In the genomic region with DNA sequence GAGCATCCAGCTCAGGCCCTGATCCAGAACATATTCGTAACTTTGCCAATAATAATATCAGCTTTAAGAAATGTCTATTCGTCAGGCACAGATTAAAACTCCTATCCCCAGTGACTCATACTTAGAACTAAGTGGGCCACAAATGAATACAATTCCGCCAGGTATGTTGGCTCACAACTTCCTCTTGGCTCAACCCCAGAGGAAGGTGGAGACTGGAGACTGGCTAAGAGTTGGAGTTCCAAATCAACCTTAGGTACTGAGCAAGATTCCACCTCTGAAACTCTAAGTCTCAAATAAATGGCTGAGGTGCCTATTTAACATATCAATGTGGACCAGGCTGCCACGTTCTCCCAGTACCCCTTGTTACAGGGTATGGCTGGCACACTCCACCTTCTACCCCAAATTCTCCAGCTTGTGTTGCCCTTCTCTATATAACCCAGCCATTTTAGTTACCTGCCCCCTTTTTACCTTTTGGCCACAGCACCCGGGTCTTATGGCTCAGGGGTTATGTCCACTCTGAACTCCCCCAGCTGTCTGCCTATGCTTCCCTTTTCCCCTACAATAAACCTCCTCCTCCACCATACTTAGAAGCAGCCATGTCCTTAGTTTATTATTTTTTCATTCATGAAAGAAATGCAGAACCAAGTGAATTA, we compare ENCODE assay signal across 8 mouse cellular contexts. TPM values are rescaled to one million over a fixed set of nuclear protein-coding genes. Genes with fewer than 3 reads are reported as not detected.
DNase-seq lines count a peak whose midpoint lies in the region; ATAC-seq and TF ChIP-seq lines count a peak whose summit lies in the region.

No protein-coding gene starts in this region.

- peak; percentile 90 for DNase-seq in heart, adult 11 months
- DNase-seq in heart, postnatal 36 days = no peak
- DNase-seq in embryonic facial prominence, embryonic 10.5 days (ENCODE audit: low spot score) = no peak
- peak; percentile 2 for DNase-seq in hindbrain, postnatal 0 days (ENCODE audit: low spot score)
- DNase-seq in lung, postnatal 10 days = peak; percentile 14
- DNase-seq in left cerebral cortex, postnatal 14 days (ENCODE audit: low spot score in 2 of 2) = no peak

- H3K27ac ChIP-seq in embryonic facial prominence, embryonic 10.5 days (replicated peaks) = peak overlapping the region; percentile 87; the same call in 1 of the 2 replicates
- H3K27ac ChIP-seq in hindbrain, postnatal 0 days = peak overlapping the region; percentile 89

- H3ac ChIP-seq in C2C12 (ENCODE audit: control insufficient read depth, insufficient read length, low read depth) = no peak overlapping the region

- peaks cover 4% of the 10 kb centered on the region; the same call in 1 of the 2 replicates for H3K4me1 ChIP-seq in embryonic facial prominence, embryonic 10.5 days
- H3K4me1 ChIP-seq in hindbrain, postnatal 0 days (ENCODE audit: insufficient read depth, low read length) = no peaks in the 10 kb centered on the region

- ATAC-seq in hindbrain, postnatal 0 days = 0 out of 2 replicates have a peak, but pooled peaks have one; percentile 16
- ATAC-seq in inflammation-experienced regulatory T-cells, adult 6 months = no peak

- TF ChIP-seq CTCF in C2C12 (IDR thresholded peaks at IDR 0.05; ENCODE audit: control insufficient read depth, insufficient read depth, insufficient read length) = no peak
- no peak for TF ChIP-seq CTCF in hindbrain, postnatal 0 days (IDR thresholded peaks at IDR 0.05; ENCODE audit: low read depth)

- H3K79me3 ChIP-seq in C2C12 (ENCODE audit: low read depth) = peaks cover 13% of the 10 kb centered on the region

- peak overlapping the region; percentile 71 for H3K4me3 ChIP-seq in C2C12 (ENCODE audit: insufficient read depth, poor library complexity, severe bottlenecking)
- H3K4me3 ChIP-seq in embryonic facial prominence, embryonic 10.5 days = peak overlapping the region; percentile 65
- H3K4me3 ChIP-seq in hindbrain, postnatal 0 days (ENCODE audit: low read length) = peak overlapping the region; percentile 46

- H3K79me2 ChIP-seq in C2C12 (ENCODE audit: control insufficient read depth, insufficient read depth) = peaks cover 24% of the 10 kb centered on the region

- intact Hi-C loops in heart, postnatal 36 days (cut with DNase I) = no loop called here
- intact Hi-C loops in left cerebral cortex, postnatal 14 days (cut with DNase I) = no loop called here

- H3K27me3 ChIP-seq in C2C12 (ENCODE audit: control insufficient read depth, insufficient read depth, insufficient read length) = no peaks in the 10 kb centered on the region
- H3K27me3 ChIP-seq in embryonic facial prominence, embryonic 10.5 days (replicated peaks; ENCODE audit: low read depth, poor library complexity, severe bottlenecking) = no peaks in the 10 kb centered on the region
- H3K27me3 ChIP-seq in hindbrain, postnatal 0 days (ENCODE audit: insufficient read depth, low read length) = no peaks in the 10 kb centered on the region

- H3K4me2 ChIP-seq in hindbrain, postnatal 0 days (ENCODE audit: low read depth, low read length) = peak overlapping the region; percentile 65

- 76% methylated on average over 5 of the region's 5 CpGs for WGBS in embryonic facial prominence, embryonic 10.5 days
- WGBS in hindbrain, postnatal 0 days = 65% methylated on average over 5 of the region's 5 CpGs

- H3K9me3 ChIP-seq in embryonic facial prominence, embryonic 10.5 days = 0 out of 2 replicates have a peak, but pooled peaks cover 6% of the 10 kb centered on the region
- H3K9me3 ChIP-seq in hindbrain, postnatal 0 days (ENCODE audit: low read length) = no peaks in the 10 kb centered on the region

- H3K9ac ChIP-seq in hindbrain, postnatal 0 days (replicated peaks; ENCODE audit: low read length) = peak overlapping the region; percentile 38

- H3K36me3 ChIP-seq in C2C12 (ENCODE audit: control insufficient read depth, insufficient read depth) = peaks cover 15% of the 10 kb centered on the region
- H3K36me3 ChIP-seq in embryonic facial prominence, embryonic 10.5 days (replicated peaks) = peaks cover 27% of the 10 kb centered on the region
- peaks cover 3% of the 10 kb centered on the region for H3K36me3 ChIP-seq in hindbrain, postnatal 0 days (ENCODE audit: insufficient read depth, low read length)

TF ChIP-seq in C2C12, 6 proteins besides CTCF, POLR2A, EP300 and RAD21:
- TF ChIP-seq MYOG (IDR thresholded peaks at IDR 0.05; ENCODE audit: control insufficient read depth, extremely low read depth, insufficient read length) (no peak), MYOD1 (IDR thresholded peaks at IDR 0.05; ENCODE audit: control insufficient read depth, insufficient read length, low read depth) (no peak), CEBPB (IDR thresholded peaks at IDR 0.05; ENCODE audit: low read depth) (no peak), FOSL1 (IDR thresholded peaks at IDR 0.05; ENCODE audit: insufficient read depth, low read length, poor library complexity, severe bottlenecking) (no peak), MAX (IDR thresholded peaks at IDR 0.05) (no peak), USF1 (IDR thresholded peaks at IDR 0.05; ENCODE audit: low read depth) (no peak)

RNA-seq across cellular contexts. Expression of a gene that starts 0.5 kb away (rescaled TPM):
- 10 to 100 TPM in 1 of 2 experiments, 1 to 10 TPM in 1; 9.9 to 11.5 TPM for total RNA-seq in heart, postnatal 36 days (2021)
- polyA plus RNA-seq in C2C12 (2012; fragmentation: generic; extraction: Trizol) = 9.0 TPM
- 18.1 and 21.5 TPM in 2 replicates for polyA plus RNA-seq in embryonic facial prominence, embryonic 10.5 days (2016; fragmentation: Nextera tagmentation; extraction: Ambion mirVana)
- total RNA-seq in hindbrain, postnatal 0 days (2014; rRNA removed) = 26.1 and 48.5 TPM in 2 replicates
- 16.0 and 18.3 TPM in 2 replicates for polyA plus RNA-seq in hindbrain, postnatal 0 days (2015; fragmentation: Nextera tagmentation; extraction: Ambion mirVana)
- 10 to 100 TPM; 35.8 to 46.1 (median 43.1) TPM for polyA plus RNA-seq in inflammation-experienced regulatory T-cells, adult 6 months (2017; shearing (Covaris generic))
- total RNA-seq in left cerebral cortex, postnatal 14 days (2021) = 10 to 100 TPM; 10.0 to 12.1 TPM

RNA-seq across cellular contexts. Expression of a gene that starts 17.5 kb away (rescaled TPM):
- not detected for total RNA-seq in heart, postnatal 36 days (2021)
- not detected for polyA plus RNA-seq in C2C12 (2012; fragmentation: generic; extraction: Trizol)
- not detected in 2 replicates for polyA plus RNA-seq in embryonic facial prominence, embryonic 10.5 days (2016; fragmentation: Nextera tagmentation; extraction: Ambion mirVana)
- not detected in 2 replicates for total RNA-seq in hindbrain, postnatal 0 days (2014; rRNA removed)
- not detected in 2 replicates for polyA plus RNA-seq in hindbrain, postnatal 0 days (2015; fragmentation: Nextera tagmentation; extraction: Ambion mirVana)
- not detected for polyA plus RNA-seq in inflammation-experienced regulatory T-cells, adult 6 months (2017; shearing (Covaris generic))
- under 1 TPM in 1 of 2 experiments, not detected in 1; 0.11 TPM for total RNA-seq in left cerebral cortex, postnatal 14 days (2021)

RNA-seq across cellular contexts. Expression of a gene that starts 38.4 kb away (rescaled TPM):
- not detected for total RNA-seq in heart, postnatal 36 days (2021)
- polyA plus RNA-seq in C2C12 (2012; fragmentation: generic; extraction: Trizol) = not detected
- polyA plus RNA-seq in embryonic facial prominence, embryonic 10.5 days (2016; fragmentation: Nextera tagmentation; extraction: Ambion mirVana) = not detected in 2 replicates
- total RNA-seq in hindbrain, postnatal 0 days (2014; rRNA removed) = not detected in 2 replicates
- polyA plus RNA-seq in hindbrain, postnatal 0 days (2015; fragmentation: Nextera tagmentation; extraction: Ambion mirVana) = not detected in 2 replicates
- polyA plus RNA-seq in inflammation-experienced regulatory T-cells, adult 6 months (2017; shearing (Covaris generic)) = not detected
- total RNA-seq in left cerebral cortex, postnatal 14 days (2021) = not detected

Comparison
In these comparisons a context has a peak if more than half of its experiments do, and no peak if none do; other contexts are left out.
1. DNase-seq: peak in heart, adult 11 months (single experiment), hindbrain, postnatal 0 days (single experiment) and lung, postnatal 10 days (single experiment); none in heart, postnatal 36 days (0 of 2), embryonic facial prominence, embryonic 10.5 days (single experiment) and left cerebral cortex, postnatal 14 days (0 of 2).
2. Peak in every context shown above with its lines, with median percentiles within 50 percentile points of each other: H3K4me3 ChIP-seq.